Mouse (Mus musculus) CH12.LX (cell line): ENCODE measurements around the gene Alox12b. TPM values are rescaled to one million over a fixed set of nuclear protein-coding genes. Genes with fewer than 3 reads are reported as not detected.

ENCODE experiments used
- DNase-seq: peaks from one replicate; pipeline ENCODE4 v3.0.0-alpha.2; 2013; ENCODE audit errors: extremely low read depth
- H3K27ac ChIP-seq: 2 replicates; pipeline ENCODE4 v1.5.1; 2012; ENCODE audit warnings: low read depth, mild to moderate bottlenecking, control low read depth, moderate library complexity; ENCODE audit not compliant: insufficient read depth
- H3K27me3 ChIP-seq: replicated peaks from 2 replicates; pipeline ENCODE3; 2012; ENCODE audit warnings: inconsistent platforms
- H3K36me3 ChIP-seq, 2 experiments: replicated peaks in 1 of 2; 2 replicates each; pipeline versions ENCODE3 to v1.6.1; 2012; ENCODE audit warnings: inconsistent platforms in 1 of 2, low read length in 1 of 2, mild to moderate bottlenecking in 1 of 2, mixed read lengths in 1 of 2, moderate library complexity in 1 of 2; ENCODE audit not compliant: control insufficient read depth in 1 of 2, insufficient read depth in 1 of 2
- H3K4me1 ChIP-seq, 2 experiments: 2 replicates each; pipeline ENCODE4 v1.6.1; 2012; ENCODE audit warnings: inconsistent platforms in 1 of 2, moderate library complexity in 1 of 2; ENCODE audit not compliant: insufficient read depth in 2 of 2, control insufficient read depth in 1 of 2
- H3K4me2 ChIP-seq: 2 replicates; pipeline ENCODE4 v1.6.1; 2012; ENCODE audit warnings: low read depth, mild to moderate bottlenecking, control low read depth; ENCODE audit not compliant: poor library complexity, insufficient read depth, severe bottlenecking
- H3K4me3 ChIP-seq, 3 experiments: fragments of 150-350 bp in 1 of 3; sonication (generic) in 1 of 3; replicated peaks in 1 of 3; 2 replicates each; pipeline versions ENCODE3 to v1.5.1; 2011 to 2012; ENCODE audit warnings: low read depth in 2 of 3, low read length in 2 of 3, mild to moderate bottlenecking in 2 of 3, moderate library complexity in 2 of 3, control low read depth in 1 of 3, improper control_type of control experiment in 1 of 3, inconsistent platforms in 1 of 3, mixed read lengths in 1 of 3; ENCODE audit not compliant: poor library complexity in 1 of 3
- H3K79me2 ChIP-seq: replicated peaks from 2 replicates; pipeline ENCODE4 v1.6.1; 2012; ENCODE audit warnings: mild to moderate bottlenecking, moderate library complexity; ENCODE audit not compliant: control insufficient read depth, poor library complexity, insufficient read depth, severe bottlenecking; ENCODE audit errors: extremely low read depth
- H3K9ac ChIP-seq: 2 replicates; pipeline ENCODE4 v1.6.1; 2012; ENCODE audit warnings: low read depth, mild to moderate bottlenecking, control low read depth, moderate library complexity; ENCODE audit not compliant: insufficient read depth
- H3K9me3 ChIP-seq: replicated peaks from 2 replicates; pipeline ENCODE3; 2012; ENCODE audit warnings: low read length, inconsistent platforms, mixed read lengths
- BHLHE40 ChIP-seq: IDR thresholded peaks from 2 replicates; pipeline ENCODE4 v1.6.1; 2011; ENCODE audit warnings: mild to moderate bottlenecking, low read depth, low read length, improper control_type of control experiment
- CHD2 ChIP-seq: IDR thresholded peaks from 2 replicates; pipeline ENCODE4 v1.6.1; 2011; ENCODE audit warnings: low read length, improper control_type of control experiment
- CTCF ChIP-seq, 2 experiments: IDR thresholded peaks in 1 of 2; conservative IDR thresholded peaks in 1 of 2; 2 replicates each; pipeline ENCODE4 v1.5.1; 2011 to 2012; ENCODE audit warnings: low read depth in 2 of 2, low read length in 2 of 2, improper control_type of control experiment in 1 of 2, inconsistent platforms in 1 of 2, mild to moderate bottlenecking in 1 of 2, moderate library complexity in 1 of 2
- E2F4 ChIP-seq: IDR thresholded peaks from 2 replicates; pipeline ENCODE4 v1.6.1; 2011; ENCODE audit warnings: low read depth, low read length, improper control_type of control experiment; ENCODE audit not compliant: insufficient replicate concordance
- HCFC1 ChIP-seq: IDR thresholded peaks from 2 replicates; pipeline ENCODE4 v1.6.1; 2012; ENCODE audit warnings: low read depth, mild to moderate bottlenecking, inconsistent platforms, low read length, improper control_type of control experiment
- IRF4 ChIP-seq: IDR thresholded peaks from 2 replicates; pipeline ENCODE4 v1.6.1; 2014; ENCODE audit warnings: low read depth, mild to moderate bottlenecking, inconsistent platforms, low read length, improper control_type of control experiment
- JUN ChIP-seq: IDR thresholded peaks from 2 replicates; pipeline ENCODE4 v1.6.1; 2011; ENCODE audit warnings: low read depth, mild to moderate bottlenecking, low read length, improper control_type of control experiment, moderate library complexity; ENCODE audit not compliant: insufficient read depth
- JUND ChIP-seq: conservative IDR thresholded peaks from 2 replicates; pipeline ENCODE4 v1.6.1; 2011; ENCODE audit warnings: low read depth, low read length, improper control_type of control experiment
- MAFK ChIP-seq: IDR thresholded peaks from 2 replicates; pipeline ENCODE4 v1.6.1; 2011; ENCODE audit warnings: low read length, improper control_type of control experiment; ENCODE audit not compliant: insufficient replicate concordance
- MAX ChIP-seq: IDR thresholded peaks from 2 replicates; pipeline ENCODE4 v1.6.1; 2011; ENCODE audit warnings: low read length, improper control_type of control experiment
- MAZ ChIP-seq: IDR thresholded peaks from 2 replicates; pipeline ENCODE4 v1.6.1; 2012; ENCODE audit warnings: low read depth, mild to moderate bottlenecking, inconsistent platforms, low read length, improper control_type of control experiment, moderate library complexity
- MEF2A ChIP-seq: IDR thresholded peaks from 2 replicates; pipeline ENCODE4 v1.6.1; 2014; ENCODE audit warnings: low read depth, mild to moderate bottlenecking, inconsistent platforms, low read length, improper control_type of control experiment, borderline replicate concordance
- NELFE ChIP-seq: IDR thresholded peaks from 2 replicates; pipeline ENCODE4 v1.6.1; 2011; ENCODE audit warnings: low read depth, low read length, improper control_type of control experiment
- NRF1 ChIP-seq: IDR thresholded peaks from 2 replicates; pipeline ENCODE4 v1.6.1; 2014; ENCODE audit warnings: low read depth, mild to moderate bottlenecking, inconsistent platforms, low read length, improper control_type of control experiment, moderate library complexity
- POLR2AphosphoS2 ChIP-seq: IDR thresholded peaks from 2 replicates; pipeline ENCODE4 v1.6.1; 2011; ENCODE audit warnings: low read depth, low read length, improper control_type of control experiment
- RAD21 ChIP-seq: IDR thresholded peaks from 2 replicates; pipeline ENCODE4 v1.6.1; 2011; ENCODE audit warnings: low read depth, mild to moderate bottlenecking, low read length, improper control_type of control experiment, moderate library complexity
- RCOR1 ChIP-seq: conservative IDR thresholded peaks from 2 replicates; pipeline ENCODE4 v1.6.1; 2012; ENCODE audit warnings: low read depth, mild to moderate bottlenecking, inconsistent platforms, low read length, improper control_type of control experiment
- SIN3A ChIP-seq: IDR thresholded peaks from 2 replicates; pipeline ENCODE4 v1.6.1; 2012; ENCODE audit warnings: low read length, improper control_type of control experiment, inconsistent platforms
- SMC3 ChIP-seq: IDR thresholded peaks from 2 replicates; pipeline ENCODE4 v1.6.1; 2011; ENCODE audit warnings: low read depth, low read length, improper control_type of control experiment
- TBP ChIP-seq: conservative IDR thresholded peaks from 2 replicates; pipeline ENCODE4 v1.6.1; 2011; ENCODE audit warnings: low read depth, low read length, improper control_type of control experiment
- USF1 ChIP-seq: IDR thresholded peaks from 2 replicates; pipeline ENCODE4 v1.6.1; 2014; ENCODE audit warnings: low read depth, mild to moderate bottlenecking, inconsistent platforms, low read length, improper control_type of control experiment
- ZC3H11A ChIP-seq: IDR thresholded peaks from 2 replicates; pipeline ENCODE4 v1.6.1; 2012; ENCODE audit warnings: low read depth, mild to moderate bottlenecking, inconsistent platforms, low read length, improper control_type of control experiment
- ZNF384 ChIP-seq: IDR thresholded peaks from 2 replicates; pipeline ENCODE4 v1.6.1; 2012; ENCODE audit warnings: low read depth, low read length, improper control_type of control experiment, inconsistent platforms
- dilution Hi-C: fragments of 300-500 bp; cut with MboI; formaldehyde crosslinking; loops from 2 replicates; pipeline ENCODE4 v1.14.3; 2020; ENCODE audit warnings: low sequenced_read_pairs; ENCODE audit not compliant: extremely low pct_unique_long_range_greater_than_20kb, extremely low pct_ligation_motif_present
- in situ Hi-C: fragments of 300-500 bp; cut with MboI; formaldehyde crosslinking; loops from 3 replicates; pipeline ENCODE4 v1.14.3; 2019; ENCODE audit warnings: low sequenced_read_pairs, low pct_ligation_motif_present, low pct_unique_long_range_greater_than_20kb, mixed read lengths
- polyA plus RNA-seq: library from polyadenylated mRNA; unstranded; fragments of >175 nt; gene quantifications from 2 replicates; pipeline ENCODE4 v1.2.1, GENCODE M21; 2012; ENCODE audit warnings: low read depth; ENCODE audit not compliant: insufficient read length
- total RNA-seq, 2 experiments: library from RNA; depleted of rRNA; stranded (reverse); fragments of 300-350 nt in 1 of 2; fragments of >200 nt in 1 of 2; gene quantifications; 2 replicates each; pipeline ENCODE4 v1.2.3; 2012 to 2014

Gene Alox12b
- total and polyA plus RNA-seq, 3 experiments: not detected

DNA sequence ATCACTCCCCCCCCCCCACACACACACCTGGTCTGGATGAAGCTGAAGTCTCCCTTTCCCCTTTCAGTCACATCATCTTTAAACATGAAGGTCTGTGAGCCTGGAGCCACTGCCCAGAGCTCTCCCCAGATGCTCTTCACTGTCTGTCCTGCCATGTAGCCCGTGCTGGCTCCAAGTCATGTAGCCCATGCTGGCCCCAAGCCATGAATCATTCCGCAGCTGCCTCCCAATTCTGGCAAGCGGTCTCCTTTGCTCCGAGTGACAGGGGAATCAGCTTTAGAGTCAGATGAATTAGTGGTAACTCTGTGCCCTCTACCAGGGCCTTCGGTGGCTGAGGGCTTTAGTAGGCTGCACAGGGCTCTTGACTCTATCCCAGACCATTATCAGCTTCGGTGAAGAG lies 7.1 kb upstream of the Alox12b start:
- Histone ChIP-seq H3K36me3 (no peaks in the 10 kb centered on the region), H3K27ac (no peak overlapping the region), H3K9ac (no peak overlapping the region), H3K9me3 (no peaks in the 10 kb centered on the region), H3K4me3 (no peak overlapping the region), H3K4me2 (no peak overlapping the region), H3K27me3 (peaks cover 87% of the 10 kb centered on the region), H3K4me1 (0 out of 4 replicates have a peak, but pooled peaks cover 0 to 5% of the 10 kb centered on the region in 2 experiments), H3K79me2 (no peaks in the 10 kb centered on the region)
- DNase-seq: no peak
- TF ChIP-seq SIN3A: no peak
- no peak for TF ChIP-seq RCOR1
- TF ChIP-seq TBP: no peak
- TF ChIP-seq POLR2AphosphoS2: no peak
- TF ChIP-seq USF1: no peak
- TF ChIP-seq MAFK: no peak
- no peak for TF ChIP-seq ZC3H11A
- no peak for TF ChIP-seq MAZ
- no peak for TF ChIP-seq HCFC1
- TF ChIP-seq JUN: no peak
- no peak for TF ChIP-seq CHD2
- no peak for TF ChIP-seq E2F4
- dilution Hi-C loops (no loop called here), in situ Hi-C loops (no loop called here)

DNA sequence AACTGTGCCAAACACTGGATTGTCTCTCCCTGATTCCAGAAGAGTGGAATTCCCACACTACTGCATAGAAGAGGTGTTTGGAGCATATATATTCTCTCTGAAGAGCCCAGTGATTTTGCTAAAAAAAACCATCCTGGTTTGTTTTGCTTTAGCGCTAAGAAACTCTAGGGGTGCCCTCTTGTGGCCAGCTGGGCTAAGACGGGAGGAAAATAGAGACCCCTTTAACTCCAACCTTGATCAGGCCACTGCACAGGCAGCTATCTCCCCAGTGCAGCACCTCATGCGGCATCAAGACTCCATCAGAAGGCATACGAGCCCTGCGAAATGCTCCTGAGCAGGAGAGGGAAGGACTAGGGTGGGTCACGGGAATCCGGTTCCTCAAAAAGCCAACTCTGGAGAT lies 6.3 kb upstream of the Alox12b start:
- Histone ChIP-seq H3K9ac (no peak overlapping the region), H3K4me2 (peak overlapping the region; percentile 32)
- DNase-seq: peak; percentile 62
- dilution Hi-C loops: no loop called here
- TF ChIP-seq E2F4: no peak
- no peak for TF ChIP-seq MAX
- peak; percentile 48; the same call in 1 of the 2 replicates for TF ChIP-seq IRF4
- peak; percentile 39; the same call in 1 of the 2 replicates for TF ChIP-seq NELFE
- TF ChIP-seq BHLHE40: 0 out of 2 replicates have a peak, but pooled peaks have one; percentile 7
- peak; percentile 52 for TF ChIP-seq JUND
- no peak for TF ChIP-seq USF1
- peak; percentile 60 to 92; a peak in 3 of 4 replicates for TF ChIP-seq CTCF (conservative IDR thresholded peaks at IDR 0.05 in 1 of 2, IDR thresholded peaks at IDR 0.05 in 1 of 2; ENCODE audit: low read depth in 2 of 2, low read length in 2 of 2)
- peak; percentile 44 for TF ChIP-seq ZC3H11A
- TF ChIP-seq SMC3: peak; percentile 90
- TF ChIP-seq ZNF384: peak; percentile 93
- 0 out of 2 replicates have a peak, but pooled peaks have one; percentile 18 for TF ChIP-seq HCFC1
- TF ChIP-seq MAFK: no peak
- 0 out of 2 replicates have a peak, but pooled peaks have one; percentile 49 for TF ChIP-seq SIN3A
- TF ChIP-seq NRF1: no peak
- 0 out of 2 replicates have a peak, but pooled peaks have one; percentile 49 for TF ChIP-seq TBP
- peak; percentile 80 for TF ChIP-seq RAD21
- TF ChIP-seq MEF2A: 0 out of 2 replicates have a peak, but pooled peaks have one; percentile 11
- TF ChIP-seq, all 38 proteins: peak for 13
- 0 out of 4 replicates have a peak, but pooled peaks cover 0 to 5% of the 10 kb centered on the region in 2 experiments for H3K4me1 ChIP-seq
- H3K4me3 ChIP-seq: no peak overlapping the region
- no peaks in the 10 kb centered on the region for H3K79me2 ChIP-seq
- peaks cover 87% of the 10 kb centered on the region for H3K27me3 ChIP-seq
- no peaks in the 10 kb centered on the region for H3K9me3 ChIP-seq
- in situ Hi-C loops: no loop called here
- H3K27ac ChIP-seq: no peak overlapping the region
- no peaks in the 10 kb centered on the region for H3K36me3 ChIP-seq
